Mouse (Mus musculus): Measurements from ENCODE around the gene Polr3b.

DNA sequence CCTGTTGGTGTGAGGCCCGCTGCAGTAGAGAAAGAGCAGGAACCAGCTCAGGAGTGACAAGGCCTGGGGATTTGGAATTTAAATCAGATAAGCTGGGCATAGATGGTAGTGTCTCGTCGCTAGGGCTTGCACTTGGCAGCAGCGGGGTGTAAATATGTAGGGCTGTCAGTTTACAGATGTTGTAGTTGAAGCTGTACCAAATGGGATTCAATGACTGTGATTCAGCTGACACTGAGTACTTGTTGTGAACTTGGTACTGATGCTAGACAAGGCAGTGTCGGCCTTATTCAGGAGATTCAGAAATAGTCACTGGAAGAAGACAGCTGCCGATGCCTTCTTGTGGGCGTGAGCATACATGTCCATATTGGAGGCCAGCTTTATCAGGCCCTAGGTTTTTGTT, 39.9 kb upstream of the Polr3b start:
- TF ChIP-seq GATA1 (IDR thresholded peaks at IDR 0.05; ENCODE audit: borderline replicate concordance, low read length): no peak
- TF ChIP-seq FLI1 (IDR thresholded peaks at IDR 0.05; ENCODE audit: low read length): no peak

All from megakaryocyte, embryonic 14.5 days (primary cell).